Mouse (Mus musculus) E14TG2a.4 (cell line): Measurements from ENCODE around the gene Hexim2.

Source experiments
- CTCF ChIP-seq: conservative IDR thresholded peaks from 2 replicates; pipeline ENCODE4 v1.5.1; 2014; ENCODE audit warnings: low read length
- NANOG ChIP-seq: IDR thresholded peaks from 2 replicates; pipeline ENCODE4 v1.6.1; 2014; ENCODE audit warnings: borderline replicate concordance, low read length, mixed read lengths
- POU5F1 ChIP-seq: IDR thresholded peaks from 2 replicates; pipeline ENCODE4 v1.6.1; 2014; ENCODE audit warnings: low read length, borderline replicate concordance

DNA sequence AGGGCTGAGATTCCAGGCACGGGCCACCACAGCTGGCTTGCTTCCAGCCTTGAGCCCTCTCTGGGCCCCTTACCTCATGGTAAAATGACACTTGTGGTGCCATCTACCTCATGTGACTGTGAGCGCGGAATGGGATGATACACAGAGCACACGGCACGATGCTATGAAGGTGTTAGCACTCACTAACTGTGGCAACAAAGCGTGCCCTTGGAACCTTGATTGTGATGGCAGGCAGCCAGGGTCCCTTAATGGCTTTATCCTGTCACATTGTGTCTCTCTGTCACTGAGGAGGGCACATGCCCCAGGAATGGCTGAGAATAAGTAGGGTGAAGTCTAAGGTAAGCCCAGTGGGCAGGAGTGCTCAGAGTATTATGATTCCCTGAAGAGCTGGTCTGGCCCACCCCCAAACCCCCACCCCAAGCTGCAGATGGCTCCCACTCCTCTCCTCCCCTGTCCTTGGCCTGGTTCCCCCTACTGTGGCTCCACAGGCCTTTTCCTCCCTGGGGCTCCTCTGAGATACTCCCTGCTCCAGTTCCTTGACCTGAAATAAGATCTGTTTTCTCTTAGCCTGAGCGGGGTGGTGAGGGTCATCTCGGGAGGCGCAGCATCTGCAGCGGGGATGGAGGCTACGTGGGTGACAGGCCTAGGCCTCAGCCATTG, 33.6 kb upstream of the Hexim2 start:
- TF ChIP-seq CTCF (no peak), POU5F1 (no peak), NANOG (no peak)
